Mouse (Mus musculus): ENCODE results near the gene Rln1. TPM values are rescaled to one million over a fixed set of nuclear protein-coding genes. Genes with fewer than 3 reads are reported as not detected.

Gene Rln1
- polyA plus RNA-seq, 1 experiment from 2014 or later, result 0.21 TPM

- Histone ChIP-seq H3K4me1 (no peaks in the 10 kb centered on the region), H3K27ac (replicated peaks) (peak overlapping the region; percentile 40; the same call in 1 of the 2 replicates), H3K4me3 (peak overlapping the region; percentile 56), H3K27me3 (replicated peaks; ENCODE audit: low read depth, poor library complexity, severe bottlenecking) (no peaks in the 10 kb centered on the region), H3K9me3 (no peaks in the 10 kb centered on the region), H3K36me3 (replicated peaks) (no peaks in the 10 kb centered on the region)
- peak; percentile 90 for DNase-seq (ENCODE audit: low spot score)
- WGBS, result 5% methylated on average over 20 of the region's 20 CpGs
Measured at GRCm38 (mm10) chr19:29354895-29355877, 20.7 kb upstream of the Rln1 start.

GRCm38 (mm10) chr19:29350991-29351390 is 16.5 kb upstream of the Rln1 start:
- H3K27me3 ChIP-seq (replicated peaks; ENCODE audit: low read depth, poor library complexity, severe bottlenecking), result no peaks in the 10 kb centered on the region
- H3K9me3 ChIP-seq, result no peaks in the 10 kb centered on the region
- peaks cover 3% of the 10 kb centered on the region for H3K36me3 ChIP-seq (replicated peaks)
- WGBS, result 61% methylated on average over 5 of the region's 5 CpGs
- no peak overlapping the region for H3K4me3 ChIP-seq
- no peak for DNase-seq (ENCODE audit: low spot score)
- no peaks in the 10 kb centered on the region for H3K4me1 ChIP-seq
- H3K27ac ChIP-seq (replicated peaks), result no peak overlapping the region

GRCm38 (mm10) chr19:29345636-29346035 is 11.2 kb upstream of the Rln1 start:
- Histone ChIP-seq H3K9me3 (no peaks in the 10 kb centered on the region), H3K27me3 (replicated peaks; ENCODE audit: low read depth, poor library complexity, severe bottlenecking) (no peaks in the 10 kb centered on the region), H3K27ac (replicated peaks) (no peak overlapping the region), H3K36me3 (replicated peaks) (peaks cover 3% of the 10 kb centered on the region), H3K4me1 (no peaks in the 10 kb centered on the region), H3K4me3 (no peak overlapping the region)
- WGBS, result 86% methylated on average over 6 of the region's 6 CpGs
- DNase-seq (ENCODE audit: low spot score), result no peak

GRCm38 (mm10) chr19:29344868-29345267 is 10.4 kb upstream of the Rln1 start:
- Histone ChIP-seq H3K27ac (replicated peaks) (no peak overlapping the region), H3K36me3 (replicated peaks) (peaks cover 1% of the 10 kb centered on the region), H3K27me3 (replicated peaks; ENCODE audit: low read depth, poor library complexity, severe bottlenecking) (no peaks in the 10 kb centered on the region), H3K4me1 (no peaks in the 10 kb centered on the region), H3K4me3 (no peak overlapping the region), H3K9me3 (no peaks in the 10 kb centered on the region)
- DNase-seq (ENCODE audit: low spot score), result no peak

GRCm38 (mm10) chr19:29342281-29342680 is 7.8 kb upstream of the Rln1 start:
- 89% methylated on average over 6 of the region's 6 CpGs for WGBS
- Histone ChIP-seq H3K27ac (replicated peaks) (no peak overlapping the region), H3K9me3 (no peaks in the 10 kb centered on the region), H3K4me1 (no peaks in the 10 kb centered on the region), H3K27me3 (replicated peaks; ENCODE audit: low read depth, poor library complexity, severe bottlenecking) (no peaks in the 10 kb centered on the region), H3K36me3 (replicated peaks) (no peaks in the 10 kb centered on the region), H3K4me3 (no peak overlapping the region)
- DNase-seq (ENCODE audit: low spot score), result no peak

- Histone ChIP-seq H3K9me3 (no peaks in the 10 kb centered on the region), H3K27me3 (replicated peaks; ENCODE audit: low read depth, poor library complexity, severe bottlenecking) (no peaks in the 10 kb centered on the region), H3K4me1 (no peaks in the 10 kb centered on the region), H3K27ac (replicated peaks) (no peak overlapping the region), H3K4me3 (no peak overlapping the region), H3K36me3 (replicated peaks) (no peaks in the 10 kb centered on the region)
- DNase-seq (ENCODE audit: low spot score), result no peak
- WGBS, result 85% methylated on average over 4 of the region's 4 CpGs
Measured at GRCm38 (mm10) chr19:29341029-29341428, 6.6 kb upstream of the Rln1 start.

GRCm38 (mm10) chr19:29336624-29337023 is 2.2 kb upstream of the Rln1 start:
- Histone ChIP-seq H3K9me3 (no peaks in the 10 kb centered on the region), H3K36me3 (replicated peaks) (no peaks in the 10 kb centered on the region), H3K4me3 (no peak overlapping the region), H3K27me3 (replicated peaks; ENCODE audit: low read depth, poor library complexity, severe bottlenecking) (peaks cover 26% of the 10 kb centered on the region), H3K27ac (replicated peaks) (no peak overlapping the region), H3K4me1 (peaks cover 11% of the 10 kb centered on the region)
- DNase-seq (ENCODE audit: low spot score), result no peak
- 86% methylated on average over 2 of the region's 2 CpGs for WGBS

GRCm38 (mm10) chr19:29326822-29327552 is 7.5 kb downstream of the Rln1 start:
- no peak overlapping the region for H3K27ac ChIP-seq (replicated peaks)
- peaks cover 15% of the 10 kb centered on the region for H3K4me1 ChIP-seq
- no peak for DNase-seq (ENCODE audit: low spot score)
- H3K27me3 ChIP-seq (replicated peaks; ENCODE audit: low read depth, poor library complexity, severe bottlenecking), result peaks cover 7% of the 10 kb centered on the region
- H3K4me3 ChIP-seq, result no peak overlapping the region
- WGBS, result 85% methylated on average over 13 of the region's 13 CpGs
- no peaks in the 10 kb centered on the region for H3K9me3 ChIP-seq
- no peaks in the 10 kb centered on the region for H3K36me3 ChIP-seq (replicated peaks)

GRCm38 (mm10) chr19:29326396-29326795 is 8.1 kb downstream of the Rln1 start:
- no peaks in the 10 kb centered on the region for H3K9me3 ChIP-seq
- H3K27me3 ChIP-seq (replicated peaks; ENCODE audit: low read depth, poor library complexity, severe bottlenecking), result peaks cover 7% of the 10 kb centered on the region
- peaks cover 15% of the 10 kb centered on the region for H3K4me1 ChIP-seq
- H3K27ac ChIP-seq (replicated peaks), result no peak overlapping the region
- H3K4me3 ChIP-seq, result no peak overlapping the region
- 90% methylated on average over 4 of the region's 4 CpGs for WGBS
- no peak for DNase-seq (ENCODE audit: low spot score)
- H3K36me3 ChIP-seq (replicated peaks), result no peaks in the 10 kb centered on the region

- Histone ChIP-seq H3K27ac (replicated peaks) (peak overlapping the region; percentile 8; the same call in 1 of the 2 replicates), H3K4me3 (peak overlapping the region; percentile 54), H3K9me3 (no peaks in the 10 kb centered on the region), H3K27me3 (replicated peaks; ENCODE audit: low read depth, poor library complexity, severe bottlenecking) (peaks cover 7% of the 10 kb centered on the region), H3K4me1 (peaks cover 15% of the 10 kb centered on the region), H3K36me3 (replicated peaks) (no peaks in the 10 kb centered on the region)
- peak; percentile 20 for DNase-seq (ENCODE audit: low spot score)
- 67% methylated on average over 9 of the region's 9 CpGs for WGBS
Measured at GRCm38 (mm10) chr19:29325852-29326180, 8.7 kb downstream of the Rln1 start.

- H3K4me1 ChIP-seq, result peaks cover 15% of the 10 kb centered on the region
- 4% methylated on average over 31 of the region's 31 CpGs for WGBS
- peak; percentile 91 for DNase-seq (ENCODE audit: low spot score)
- H3K9me3 ChIP-seq, result no peaks in the 10 kb centered on the region
- peak within 1 kb of the TSS; percentile 62 for H3K27ac ChIP-seq (replicated peaks)
- H3K27me3 ChIP-seq (replicated peaks; ENCODE audit: low read depth, poor library complexity, severe bottlenecking), result peaks cover 7% of the 10 kb centered on the region
- peak within 1 kb of the TSS; percentile 54 for H3K4me3 ChIP-seq
- H3K36me3 ChIP-seq (replicated peaks), result no peaks in the 10 kb centered on the region
Measured at GRCm38 (mm10) chr19:29325053-29325851, 9.2 kb downstream of the Rln1 start, which contains the start of gene Insl6. Gene Insl6 (minus strand): TSS chr19:29325356.

- WGBS, result 71% methylated on average over 8 of the region's 8 CpGs
- Histone ChIP-seq H3K4me1 (peaks cover 15% of the 10 kb centered on the region), H3K9me3 (no peaks in the 10 kb centered on the region), H3K4me3 (no peak overlapping the region), H3K27ac (replicated peaks) (no peak overlapping the region), H3K36me3 (replicated peaks) (no peaks in the 10 kb centered on the region), H3K27me3 (replicated peaks; ENCODE audit: low read depth, poor library complexity, severe bottlenecking) (peaks cover 7% of the 10 kb centered on the region)
- DNase-seq (ENCODE audit: low spot score), result no peak
Measured at GRCm38 (mm10) chr19:29323416-29324049, 10.9 kb downstream of the Rln1 start.

Measured in embryonic facial prominence, embryonic 10.5 days (tissue).